Mouse (Mus musculus) cerebellum, adult 11-12 months (tissue): ENCODE measurements around the gene Dnajc25.

Source experiments
- DNase-seq: peaks from one replicate; pipeline ENCODE4 v3.0.0; 2022

Dnajc25 gene

DNA sequence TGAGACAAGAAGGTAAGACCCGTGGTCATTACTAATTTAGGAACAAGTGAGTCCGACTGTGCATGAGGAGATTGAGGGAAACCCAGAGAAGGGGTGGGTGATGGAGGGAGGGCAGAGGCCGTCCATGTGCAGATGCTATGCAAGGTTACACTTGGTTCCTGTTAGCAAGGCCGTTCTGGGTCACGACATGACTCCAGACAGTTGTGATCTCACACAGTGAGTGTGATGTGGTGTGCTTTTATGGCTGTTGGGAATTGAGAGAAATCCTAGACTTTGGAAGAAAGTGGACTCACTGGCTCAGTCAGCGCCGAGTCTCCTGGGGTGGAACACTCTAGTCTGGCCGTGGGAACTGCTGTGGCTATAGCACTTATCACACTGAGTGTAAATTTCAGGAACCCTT lies 11.3 kb downstream of the Dnajc25 start:
- DNase-seq: no peak

DNA sequence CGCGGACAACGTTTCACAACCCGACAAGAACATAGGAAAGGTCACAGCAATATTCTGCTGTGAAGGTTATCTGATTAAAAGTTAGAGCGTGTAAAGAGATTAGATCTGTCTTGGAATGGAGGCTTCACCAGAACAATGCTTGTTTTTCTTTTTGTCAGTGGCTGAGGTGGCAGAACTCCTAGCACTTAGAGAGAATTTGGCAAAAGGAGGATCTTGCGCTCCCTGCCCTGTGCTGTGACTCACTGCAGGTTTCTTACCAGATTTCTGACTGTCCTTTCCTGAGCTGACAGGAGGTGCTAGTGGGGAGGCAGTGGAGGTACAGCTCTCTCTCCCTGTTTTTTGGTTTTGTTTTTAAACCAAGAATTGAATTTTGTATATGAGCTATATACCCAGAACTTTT lies 12.2 kb downstream of the Dnajc25 start:
- no peak for DNase-seq

DNA sequence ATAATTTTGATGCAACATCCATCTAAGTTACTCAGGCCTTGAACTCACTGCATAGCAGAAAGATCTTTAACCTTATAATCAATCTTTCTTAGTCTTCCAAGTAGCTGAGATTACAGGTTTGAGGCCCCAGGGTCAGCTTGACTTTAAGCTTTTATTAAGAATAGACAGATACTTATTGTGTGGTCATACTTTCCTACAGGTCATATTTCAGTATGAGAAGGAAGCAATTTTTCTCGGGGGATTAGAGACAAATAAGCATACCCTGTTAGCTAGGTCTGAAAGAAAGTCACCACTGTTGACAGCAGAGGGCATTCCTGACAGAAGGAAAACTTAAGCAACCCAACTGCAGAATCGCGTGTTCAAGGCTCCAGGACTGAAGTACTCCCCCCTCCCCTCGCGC lies 13.1 kb downstream of the Dnajc25 start:
- no peak for DNase-seq

DNA sequence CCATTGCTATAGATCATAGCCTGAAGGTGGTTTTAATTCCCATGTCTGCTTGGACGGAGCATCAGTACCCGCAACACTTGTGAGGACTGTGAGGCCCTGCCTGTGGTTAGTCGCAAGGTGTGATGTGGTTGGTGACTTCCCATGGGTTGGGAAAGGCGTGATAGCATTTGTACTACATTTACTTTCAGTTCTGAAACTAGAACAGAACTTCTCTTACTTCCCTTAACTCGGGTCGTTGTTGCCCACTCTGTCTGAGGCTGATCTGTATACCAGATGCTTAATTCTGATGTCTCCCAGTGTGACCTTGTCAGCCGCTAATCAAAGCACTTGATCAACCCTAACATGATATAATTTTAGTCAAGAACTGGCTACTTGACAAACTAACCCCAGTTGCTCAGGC lies 14.3 kb downstream of the Dnajc25 start:
- no peak for DNase-seq

DNA sequence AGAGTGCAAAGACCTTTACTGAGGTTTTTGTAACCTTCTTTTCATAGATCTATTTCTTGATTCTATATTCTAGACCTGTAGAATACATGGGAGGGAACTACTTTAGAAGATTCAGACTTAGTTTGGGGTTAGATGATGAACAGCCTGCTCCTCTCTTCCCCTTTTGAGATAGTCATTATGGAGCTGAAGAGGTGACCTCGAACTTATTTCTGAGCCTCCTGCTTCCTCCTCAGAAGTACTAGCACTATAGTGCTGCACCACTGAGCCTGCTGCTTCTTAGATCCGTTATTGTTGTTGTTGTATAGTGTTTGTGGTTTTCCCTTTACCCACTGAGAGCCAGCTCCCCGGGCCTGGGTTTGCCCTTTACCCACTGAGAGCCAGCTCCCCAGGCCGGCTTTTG lies 14.8 kb downstream of the Dnajc25 start:
- DNase-seq: no peak

DNA sequence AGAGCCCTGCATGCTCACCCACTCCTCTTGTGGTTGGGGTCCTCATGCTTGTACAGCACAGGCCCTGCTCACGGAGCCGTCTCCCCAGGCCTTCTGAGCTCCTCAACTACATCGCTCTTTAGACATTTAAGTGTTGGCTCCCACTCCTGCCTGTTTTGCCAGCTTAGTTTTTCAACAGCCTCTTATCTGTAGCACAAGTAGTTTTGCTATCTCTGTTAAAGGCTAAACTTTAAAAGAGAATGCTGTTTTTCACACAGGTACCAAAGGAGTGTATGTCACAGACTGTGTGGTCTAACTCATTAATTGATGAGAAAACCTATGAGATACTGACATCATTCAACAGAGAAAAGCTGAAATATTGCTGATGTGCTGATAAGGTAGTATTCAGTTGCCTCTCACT lies 16.6 kb downstream of the Dnajc25 start:
- DNase-seq: no peak

DNA sequence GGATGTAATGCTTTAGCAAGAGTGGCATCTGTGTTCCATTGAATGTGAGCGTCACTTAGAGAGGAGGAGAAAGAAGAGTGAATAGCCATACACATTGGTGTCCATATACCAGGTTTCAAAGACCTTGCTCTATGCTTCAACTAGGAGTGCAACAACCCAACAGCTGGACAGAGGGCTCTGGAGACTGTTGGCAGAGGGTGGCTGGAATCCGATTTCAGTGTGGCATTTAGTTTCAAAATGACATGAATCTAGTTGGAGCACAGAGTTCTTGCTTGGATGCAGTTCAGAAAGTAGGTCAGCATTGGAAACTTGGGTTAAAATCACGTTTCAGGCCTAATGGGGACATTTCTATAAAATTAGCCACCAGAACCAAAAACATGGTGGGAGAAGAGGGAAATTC lies 20.3 kb downstream of the Dnajc25 start:
- DNase-seq: no peak

DNA sequence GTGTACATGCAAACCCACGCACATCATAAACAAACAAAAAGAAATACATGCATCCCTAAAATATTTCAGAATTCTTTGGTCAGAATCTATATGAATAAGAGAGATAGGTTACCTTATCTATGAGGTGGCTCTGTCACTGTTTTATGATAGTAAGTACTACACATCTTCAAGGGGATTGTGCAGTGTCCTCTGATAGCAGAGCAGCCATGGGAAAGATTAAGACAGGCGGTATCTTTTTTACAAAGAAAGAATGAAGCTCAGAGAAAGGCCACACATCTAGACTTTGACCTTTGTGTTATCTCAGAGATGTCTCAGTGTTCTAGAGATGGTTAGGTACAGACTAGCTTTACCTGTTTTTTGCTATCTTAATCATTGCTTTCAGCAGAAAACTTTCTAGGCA lies 22.1 kb downstream of the Dnajc25 start:
- DNase-seq: no peak

DNA sequence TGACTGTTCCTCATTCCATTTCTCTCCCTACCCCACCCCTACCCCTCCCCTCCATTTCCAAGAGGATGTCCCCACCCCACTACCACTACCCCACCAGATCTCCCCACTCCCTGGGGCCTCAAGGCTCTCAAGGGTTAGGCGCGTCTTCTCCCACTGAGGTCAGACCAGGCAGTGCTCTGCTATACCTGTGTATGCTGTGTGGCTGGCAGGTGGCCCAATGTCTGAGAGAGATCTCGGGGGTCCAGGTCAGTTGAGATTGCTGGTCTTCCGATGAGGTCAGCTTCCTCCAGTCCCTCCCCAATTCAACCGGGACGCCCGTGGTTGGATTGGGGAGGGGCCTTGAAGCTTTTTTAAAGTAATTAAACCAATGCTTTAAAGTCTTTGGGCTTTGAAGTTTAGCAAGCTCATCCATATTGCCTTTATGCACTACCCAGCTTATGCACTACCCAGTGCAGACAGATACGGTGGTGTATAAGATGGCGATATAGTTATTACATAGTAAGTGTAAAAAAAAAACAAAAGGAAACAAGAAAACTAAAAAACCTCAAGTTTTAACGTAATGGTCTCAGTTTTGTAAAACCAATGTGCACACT lies 39.6 kb downstream of the Dnajc25 start:
- DNase-seq: peak; percentile 47

DNA sequence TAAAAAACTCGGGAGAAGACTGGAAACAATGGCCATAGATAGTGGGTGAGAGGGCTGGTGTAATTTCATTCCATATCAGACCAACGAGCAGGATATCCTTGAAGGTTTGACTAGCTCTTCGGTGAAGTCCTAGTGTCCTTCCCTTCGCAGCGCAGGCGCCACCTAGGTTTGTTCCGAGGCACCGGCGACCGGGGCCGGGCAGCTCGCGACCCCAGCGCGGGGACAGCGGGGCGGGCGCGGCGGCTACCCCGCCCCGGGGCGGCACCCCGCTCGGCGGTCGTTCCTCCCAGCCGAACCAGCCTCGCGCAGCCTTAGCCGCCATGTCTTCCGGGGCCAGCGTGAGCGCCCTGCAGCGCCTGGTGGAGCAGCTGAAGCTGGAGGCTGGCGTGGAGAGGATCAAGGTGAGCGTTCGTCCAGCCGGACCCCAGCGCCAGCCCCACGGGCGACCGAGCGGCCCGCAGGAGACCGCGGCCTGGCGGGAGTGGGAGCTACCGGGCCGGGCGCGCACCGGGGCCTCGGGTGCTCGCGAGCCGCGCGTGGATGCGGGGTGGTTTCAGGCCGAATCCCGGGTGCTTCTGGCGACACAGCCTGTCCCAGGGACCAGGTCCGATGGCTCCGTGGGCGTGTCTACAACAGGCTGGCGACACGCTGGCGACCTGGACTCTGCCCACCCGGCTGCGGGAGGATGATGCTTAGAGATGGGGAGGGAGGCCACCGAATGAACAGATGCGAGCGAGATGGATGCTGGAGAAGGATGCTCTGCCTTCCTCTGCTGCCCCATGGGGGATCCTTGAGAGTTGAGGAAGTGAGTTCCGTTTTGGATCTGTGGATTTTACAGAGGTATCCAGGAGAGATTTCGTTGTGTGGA lies 40.3 kb downstream of the Dnajc25 start, which contains the start of gene Gng10:
TSS of gene Gng10 (plus strand) at position 171 of the 868 bp plus-strand sequence.
- DNase-seq: peak; percentile 64

DNA sequence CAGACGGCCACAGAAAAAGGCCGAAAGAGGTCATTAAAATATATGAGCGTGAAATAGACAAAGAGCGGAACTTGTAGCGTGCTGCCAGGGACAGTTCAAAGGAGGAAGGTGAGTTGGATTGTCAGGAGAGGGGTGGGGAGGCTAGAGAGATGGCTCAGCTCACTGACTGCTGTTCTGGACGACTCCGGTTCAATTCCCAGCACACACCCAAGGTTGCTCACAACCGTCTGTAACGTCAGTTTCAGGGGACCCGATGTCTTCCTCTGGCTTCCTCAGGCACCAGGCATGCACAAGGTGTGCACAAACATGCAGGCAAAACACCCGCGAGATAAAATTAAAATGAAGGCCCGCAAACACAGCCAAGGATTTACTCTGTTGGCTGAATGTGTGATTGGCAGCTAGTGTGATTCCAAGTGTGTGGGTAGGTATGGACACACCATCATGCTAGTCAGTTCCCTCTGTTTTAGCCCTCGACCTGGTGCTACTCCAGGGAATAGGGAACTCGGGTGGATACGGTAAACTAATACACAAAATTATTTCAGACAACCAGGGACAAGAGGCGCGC lies 41.0 kb downstream of the Dnajc25 start:
- peak; percentile 20 for DNase-seq

DNA sequence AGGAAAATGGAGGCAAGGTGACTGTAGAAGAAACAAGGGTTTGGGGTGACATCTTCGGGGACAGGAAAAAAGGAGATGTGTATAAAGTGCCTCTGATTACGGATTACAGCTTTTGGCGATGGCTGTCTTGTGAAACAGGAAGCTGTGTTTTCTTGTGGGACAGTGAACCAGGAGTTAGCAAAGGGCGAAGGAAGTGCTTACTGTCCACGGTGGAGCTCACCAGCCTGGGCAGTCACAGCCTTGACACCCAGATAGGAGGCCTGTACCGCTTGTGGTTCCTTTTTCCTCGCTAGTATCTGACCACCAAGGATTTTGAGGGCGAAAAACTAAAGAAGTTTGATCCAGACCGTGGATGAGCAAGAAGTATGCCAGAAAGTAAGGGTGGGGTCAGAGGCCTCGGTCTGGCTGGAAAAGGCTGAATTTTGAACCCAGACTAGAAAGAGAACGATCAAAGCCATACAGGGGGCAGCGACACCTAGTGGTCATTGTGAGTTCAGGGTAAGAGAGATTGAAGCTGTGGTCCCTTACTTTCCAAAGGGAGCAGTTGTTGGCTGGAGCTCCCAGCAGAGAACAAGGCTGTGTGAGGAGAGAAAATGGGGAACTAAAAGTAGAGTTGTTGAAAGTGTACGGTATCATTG lies 41.7 kb downstream of the Dnajc25 start:
- DNase-seq: peak; percentile 64

DNA sequence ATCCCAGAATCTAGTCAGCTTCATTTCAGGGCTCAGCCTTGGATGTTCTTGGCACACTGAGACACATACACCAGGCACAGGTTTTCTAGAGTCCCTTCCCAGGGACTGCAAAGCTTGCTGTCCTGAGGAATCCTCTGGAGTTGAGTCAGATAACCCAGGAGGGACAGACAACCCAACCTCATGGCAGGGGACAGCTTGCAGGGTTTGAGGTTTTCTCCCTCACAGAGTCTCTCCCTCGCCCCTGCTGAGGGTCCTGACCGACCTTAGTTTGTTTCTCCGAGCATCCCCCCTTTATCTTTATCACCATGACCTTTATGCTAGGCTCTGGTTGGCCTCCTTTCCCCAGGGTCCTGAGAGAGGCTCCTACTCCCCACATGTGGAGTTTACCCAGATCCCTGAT lies 42.7 kb downstream of the Dnajc25 start:
- no peak for DNase-seq

DNA sequence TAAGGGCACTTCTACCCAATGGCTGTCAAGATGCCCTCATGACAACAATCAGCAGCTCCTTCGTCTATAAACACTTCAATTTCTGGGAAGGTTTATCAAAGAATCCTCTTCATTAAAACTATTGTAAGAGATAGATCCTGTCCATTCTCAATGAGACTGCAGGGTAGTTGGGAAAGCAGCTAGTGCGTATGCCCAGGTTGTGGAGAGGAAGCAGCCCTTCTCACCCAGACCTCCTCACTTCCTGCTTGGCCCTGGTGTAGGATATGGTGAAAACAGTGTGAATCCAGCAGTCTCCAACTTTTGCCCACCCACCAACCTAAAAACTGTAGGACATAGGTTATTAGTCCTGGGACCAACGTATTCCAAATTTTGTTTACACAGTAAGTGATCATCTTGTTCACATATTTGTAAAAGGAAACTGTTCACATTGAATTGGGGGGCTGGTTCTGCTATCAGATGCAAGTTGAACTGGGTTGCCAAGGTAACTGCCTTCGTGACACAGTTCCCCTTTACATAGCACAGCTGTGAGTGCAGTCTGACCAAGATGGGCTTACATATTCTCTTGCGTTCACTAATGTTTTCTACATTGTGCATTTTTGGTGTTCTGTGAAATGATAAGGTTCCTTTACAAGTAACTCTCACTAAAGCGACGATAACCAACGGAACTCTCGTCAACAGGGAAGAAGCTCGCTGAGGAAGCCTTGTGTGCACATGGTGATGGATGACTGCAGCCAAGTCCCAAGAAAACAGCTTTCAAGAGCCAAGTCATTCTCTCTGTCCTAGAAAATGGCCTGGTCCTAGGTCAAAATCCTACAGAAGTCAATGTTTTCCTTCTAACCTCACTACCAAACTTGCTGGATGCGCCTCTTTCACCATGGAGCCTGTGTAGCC lies 45.8 kb downstream of the Dnajc25 start:
- no peak for DNase-seq

DNA sequence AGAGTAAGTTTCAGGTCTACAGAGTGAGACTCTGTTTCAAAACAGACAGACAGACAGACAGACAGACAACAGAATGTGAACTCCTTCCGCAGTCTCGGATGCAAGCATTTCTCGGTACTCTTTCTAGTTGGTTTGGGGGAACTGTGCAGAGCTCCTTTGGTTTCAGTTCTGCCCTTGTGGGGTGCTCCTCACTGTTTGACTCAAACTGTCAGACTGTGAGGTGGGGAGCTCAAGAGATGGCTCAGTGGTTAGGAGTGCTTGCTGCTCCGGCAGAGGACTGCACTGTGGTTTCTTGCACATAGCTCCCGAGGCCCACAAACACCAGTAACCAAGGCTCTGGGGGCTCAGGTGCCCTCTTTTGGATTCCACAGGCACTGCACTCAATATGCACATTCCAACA lies 48.2 kb downstream of the Dnajc25 start:
- no peak for DNase-seq

DNA sequence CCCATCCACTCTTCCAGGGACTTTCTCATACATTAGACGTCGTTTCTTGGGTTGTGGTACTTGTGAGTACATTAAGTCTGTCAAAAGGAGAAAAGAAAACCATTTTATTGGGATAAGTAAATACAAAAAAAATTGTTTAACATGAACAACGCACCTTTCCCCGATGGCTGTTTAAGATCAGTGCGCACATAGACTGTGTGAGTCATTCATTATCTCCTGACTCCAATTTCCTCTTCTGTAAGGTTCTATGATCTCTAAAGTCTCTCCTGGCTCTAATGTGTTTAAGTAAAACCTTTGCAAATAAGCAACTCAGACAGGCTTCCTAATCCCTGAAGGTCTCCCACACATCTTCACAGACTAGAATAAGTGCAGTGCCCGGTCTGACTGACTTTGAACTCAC lies 49.0 kb downstream of the Dnajc25 start:
- DNase-seq: no peak

DNA sequence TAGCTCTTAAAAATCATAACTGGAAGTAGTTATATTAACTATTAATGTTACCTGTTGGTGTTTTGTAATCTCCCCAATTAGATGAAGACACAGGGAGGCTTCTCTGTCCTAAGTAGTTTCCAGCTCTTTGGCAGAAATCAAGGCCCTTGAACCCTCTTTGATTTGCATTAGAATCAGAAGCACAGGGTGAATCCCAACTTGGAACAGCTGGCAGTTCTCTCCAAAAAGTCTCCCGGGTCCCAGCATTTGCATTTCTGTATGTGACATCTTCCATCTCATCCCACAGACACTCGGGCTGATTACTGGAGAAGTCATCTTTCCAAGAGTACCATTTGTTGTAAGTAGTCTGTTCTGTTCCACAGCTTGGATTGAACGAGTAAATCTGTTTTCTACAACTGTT lies 52.4 kb downstream of the Dnajc25 start:
- no peak for DNase-seq

DNA sequence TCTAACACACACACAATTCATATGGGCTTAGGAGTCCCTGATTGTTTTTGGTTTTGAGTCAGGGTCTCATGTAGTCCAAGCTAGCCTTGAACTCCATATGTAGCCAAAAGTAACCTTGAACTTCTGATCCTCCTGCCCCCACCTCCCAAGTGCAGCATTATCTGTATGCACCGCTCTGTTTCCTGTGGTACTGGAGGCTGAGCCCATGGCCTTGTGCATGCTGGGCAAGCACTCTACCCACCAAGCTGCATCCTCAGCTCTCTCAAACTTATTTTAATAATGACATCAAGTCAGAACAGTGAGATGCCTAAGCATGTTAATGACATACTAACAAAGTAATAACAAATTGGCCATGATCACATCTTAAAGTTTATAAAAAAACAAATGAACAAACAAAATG lies 56.2 kb downstream of the Dnajc25 start:
- DNase-seq: no peak

DNA sequence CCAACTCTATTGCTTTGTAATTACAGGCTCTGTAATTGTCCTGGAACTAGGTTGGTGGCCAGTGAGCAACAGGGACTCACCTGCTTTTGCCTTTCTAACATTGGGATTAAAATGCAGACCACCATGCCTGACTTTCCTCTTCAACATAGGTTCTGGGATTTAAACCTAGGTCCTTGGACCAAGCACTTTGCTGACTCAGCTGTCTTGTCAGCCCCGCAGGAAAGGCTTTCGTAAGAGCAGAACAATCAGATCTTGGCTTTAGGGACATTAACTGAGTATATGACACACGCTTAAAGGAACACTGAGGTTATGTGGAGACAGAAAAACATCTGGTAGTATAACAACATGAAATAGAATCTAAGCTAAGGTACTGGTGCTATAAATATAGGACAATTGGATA lies 63.1 kb downstream of the Dnajc25 start:
- no peak for DNase-seq

DNA sequence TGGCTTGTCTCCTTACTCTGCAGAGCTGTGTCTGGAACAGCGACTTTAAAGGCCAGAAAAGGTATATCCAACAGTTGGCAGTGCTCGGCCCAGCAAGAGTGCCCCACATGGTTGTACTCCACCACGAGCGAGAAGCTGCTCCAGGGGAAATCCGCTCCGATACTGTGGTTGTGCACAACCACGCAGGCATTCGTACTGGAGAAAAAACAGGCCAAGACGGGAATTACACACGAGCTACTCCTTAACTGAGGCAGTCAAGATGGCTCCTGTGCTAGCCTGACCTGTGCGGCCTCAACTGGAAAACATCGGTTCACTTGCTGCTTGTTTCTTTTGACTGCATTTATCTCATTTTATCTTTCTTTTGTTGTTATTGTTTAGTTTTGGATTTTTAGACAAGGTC lies 67.7 kb downstream of the Dnajc25 start:
- DNase-seq: no peak

DNA sequence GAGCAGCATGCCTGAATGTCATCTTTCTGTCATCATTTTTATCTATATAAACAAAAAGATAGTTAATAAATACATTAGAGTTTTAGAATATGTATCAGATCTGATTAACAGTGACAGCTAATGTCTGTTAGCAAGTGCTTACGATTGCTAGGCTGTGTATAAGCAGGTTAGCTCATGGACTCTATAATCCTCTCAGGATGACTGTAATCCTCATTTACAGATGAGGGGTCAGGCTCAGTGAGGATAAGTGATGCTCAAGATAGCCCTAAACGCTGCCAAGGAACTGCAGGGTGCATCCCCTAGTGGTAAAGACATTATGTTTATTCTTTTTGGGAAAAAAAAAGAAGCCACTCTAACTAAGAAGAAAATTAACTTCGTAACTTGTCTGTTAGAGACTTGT lies 74.4 kb downstream of the Dnajc25 start:
- DNase-seq: no peak
